Mouse (Mus musculus) layer of hippocampus, adult 8-10 months (tissue): ENCODE data around the gene Shld1. TPM values are rescaled to one million over a fixed set of nuclear protein-coding genes. Genes with fewer than 3 reads are reported as not detected.

ENCODE experiments used
- DNase-seq, 2 experiments: peaks; one replicate each; pipeline ENCODE4 v3.0.0; 2022; ENCODE audit warnings: low spot score in 2 of 2
- total RNA-seq, 4 experiments: library from RNA; stranded (reverse); gene quantifications; 2 replicates each; pipeline ENCODE4 v1.2.4; 2022

Shld1 gene
- total RNA-seq, 4 experiments from 2014 or later, result 8.6 to 13.6 (median 12.4) TPM

DNA sequence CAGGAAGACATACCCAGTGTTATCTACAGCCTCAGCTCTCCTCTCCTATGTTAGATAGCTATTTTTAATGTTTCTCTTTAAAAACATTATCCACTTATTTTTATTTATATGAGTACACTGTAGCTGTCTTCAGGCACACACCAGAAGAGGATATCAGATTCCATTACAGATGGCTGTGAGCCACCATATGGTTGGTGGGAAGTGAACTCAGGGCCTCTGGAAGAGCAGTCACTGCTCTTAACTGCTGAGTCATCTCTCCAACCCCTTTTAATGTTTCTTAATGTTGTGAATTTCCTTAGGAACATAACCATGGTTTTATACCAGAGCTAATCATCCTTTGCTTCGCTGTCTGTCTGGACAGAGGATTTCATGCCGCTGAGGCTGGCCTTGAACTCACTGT lies 35.1 kb downstream of the Shld1 start:
- DNase-seq, result no peak

DNA sequence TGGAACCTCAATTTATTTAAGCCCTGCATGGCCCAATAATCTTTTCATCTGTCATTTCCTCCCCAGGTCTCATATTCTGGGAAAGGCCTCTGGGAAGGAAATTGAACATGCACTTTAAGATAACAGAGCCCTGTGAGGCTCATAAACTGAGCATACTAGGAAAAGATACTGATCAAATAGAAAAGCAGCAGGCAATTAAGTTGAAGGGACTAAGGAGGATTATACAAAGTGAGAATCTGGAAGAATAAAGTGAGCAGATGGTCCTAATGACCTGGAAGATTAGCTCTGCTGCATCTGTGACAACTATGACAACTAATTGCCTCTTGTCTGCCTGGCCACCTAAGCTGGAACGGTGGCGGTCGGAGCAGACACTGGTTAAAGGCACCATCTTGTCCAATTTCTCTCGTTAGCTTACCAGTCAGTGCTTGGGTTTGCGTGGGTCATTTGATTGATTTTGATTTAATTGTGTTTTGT lies 37.3 kb downstream of the Shld1 start:
- no peak for DNase-seq

DNA sequence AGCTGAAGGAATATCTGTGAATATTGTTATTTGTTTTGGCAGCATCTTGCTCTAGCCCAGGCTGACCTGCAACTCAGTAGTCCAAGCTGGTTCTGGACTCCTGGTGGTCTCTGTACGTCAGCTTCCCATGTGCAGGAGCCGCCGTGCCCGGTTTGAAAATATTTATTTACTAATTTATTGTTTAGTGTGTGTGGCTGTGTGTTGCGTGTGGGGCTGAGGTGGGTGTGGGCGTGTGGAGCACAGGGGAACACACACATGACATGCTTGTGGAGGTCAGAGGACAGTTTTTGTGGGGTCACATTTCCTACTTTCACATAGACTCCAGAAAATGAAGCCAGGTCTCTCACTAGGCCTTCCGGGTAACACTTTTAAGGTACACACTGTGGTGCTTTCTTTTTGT lies 37.8 kb downstream of the Shld1 start:
- DNase-seq, result no peak

DNA sequence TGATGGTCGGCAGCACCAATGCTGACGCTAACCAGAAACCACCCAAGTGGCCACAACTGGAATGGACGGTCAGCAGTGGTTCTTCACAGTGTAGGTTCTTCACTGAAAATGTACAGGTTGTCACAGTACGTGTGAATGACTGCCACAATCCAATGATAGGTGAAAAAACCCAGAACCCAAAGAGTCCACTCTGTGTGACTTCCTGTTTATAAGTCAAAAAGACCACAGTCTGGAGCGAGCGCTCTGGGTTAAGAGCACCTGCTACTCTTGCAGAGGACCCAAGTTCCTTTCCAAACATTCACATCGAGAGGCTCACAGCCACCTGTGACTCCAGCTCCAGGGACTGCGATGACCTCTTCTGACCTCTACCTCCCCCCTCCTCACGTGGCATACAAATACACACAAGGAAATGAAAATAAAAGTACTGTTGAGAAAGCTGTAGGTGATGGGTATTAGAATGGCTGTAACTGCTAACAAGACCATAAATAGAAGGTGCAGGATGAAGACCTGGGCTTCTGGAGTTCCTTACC lies 38.7 kb downstream of the Shld1 start:
- DNase-seq, result no peak

DNA sequence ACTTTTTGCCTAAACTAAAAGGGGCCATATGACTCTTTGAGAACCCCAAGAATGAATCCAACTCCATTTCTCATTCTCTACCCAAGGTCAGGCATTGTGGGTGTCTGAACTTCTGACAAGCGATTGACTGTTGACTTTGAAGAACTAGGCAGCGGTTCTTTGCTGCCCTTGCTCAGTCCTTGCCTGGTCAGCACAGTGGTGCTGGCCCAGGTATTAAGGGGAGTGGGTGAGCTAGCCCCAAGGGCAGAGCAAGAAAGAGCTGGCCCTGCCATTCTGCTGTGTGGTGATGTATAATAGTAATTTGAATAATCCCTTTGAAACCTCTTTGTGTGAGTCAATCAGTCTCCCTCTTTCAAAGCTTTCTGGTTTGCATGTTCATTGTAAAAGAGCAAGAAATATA lies 39.4 kb downstream of the Shld1 start:
- DNase-seq, result no peak

DNA sequence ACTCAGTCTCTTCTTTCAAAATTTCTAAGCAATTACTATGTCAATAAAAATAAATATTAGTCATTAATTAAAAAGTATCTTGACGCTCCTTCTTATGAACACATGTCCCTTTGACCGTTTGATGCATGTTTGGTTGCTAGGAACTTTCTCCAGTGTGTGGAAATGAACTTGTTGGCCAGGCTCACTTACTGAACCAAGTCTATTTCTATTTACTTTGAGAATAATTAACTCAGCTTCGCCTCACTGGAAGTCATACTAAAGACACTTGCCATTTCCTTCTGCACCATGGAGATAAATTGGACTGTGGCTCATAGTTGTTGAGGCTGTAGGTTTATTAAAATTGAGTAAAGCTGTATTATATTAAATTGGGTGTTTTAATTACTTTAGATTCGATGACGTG lies 46.2 kb downstream of the Shld1 start:
- no peak for DNase-seq

DNA sequence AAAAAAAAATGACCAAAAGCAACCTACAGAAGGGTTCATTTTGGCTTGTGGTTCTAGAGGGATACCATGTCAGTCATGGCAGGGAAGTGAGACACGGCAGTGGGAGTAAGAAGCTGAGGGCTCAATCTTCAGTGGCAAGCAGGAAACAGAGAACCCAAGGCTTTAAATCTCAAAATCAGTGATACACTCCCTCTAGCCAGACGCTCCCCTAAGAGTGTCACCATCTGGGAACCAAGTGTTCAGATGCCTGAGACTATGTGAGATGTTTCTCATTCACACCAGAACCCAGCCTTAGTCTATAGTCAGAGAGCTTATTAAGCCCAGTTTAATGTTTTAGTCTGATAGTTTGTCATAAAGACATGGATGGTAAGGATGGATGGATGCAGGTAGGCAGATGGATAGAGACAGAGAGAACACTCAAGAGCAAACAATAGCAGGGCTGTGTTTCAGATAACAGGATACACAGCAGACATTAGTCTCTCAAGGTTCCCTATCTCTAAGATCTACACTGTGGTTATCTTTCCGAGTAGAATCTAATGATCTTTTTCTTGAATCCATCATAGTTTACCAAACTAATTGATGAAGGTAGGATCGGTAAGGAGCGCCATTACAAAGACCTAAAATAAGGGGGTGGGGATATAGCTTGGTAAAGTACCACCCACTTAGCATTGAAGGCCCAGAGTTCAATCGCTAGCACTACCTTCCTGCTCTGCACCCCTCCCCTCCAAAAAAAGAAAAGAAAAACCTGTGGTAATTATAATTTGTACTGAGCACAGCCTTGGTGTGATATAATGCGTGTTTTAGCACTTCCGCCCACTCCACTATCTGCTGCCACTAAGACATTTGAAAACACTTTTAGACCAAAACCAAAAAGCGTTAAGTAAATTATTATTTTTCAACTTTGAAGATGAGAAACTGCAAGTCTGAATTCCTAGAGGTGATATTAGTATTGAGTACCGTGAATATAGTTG lies 47.2 kb downstream of the Shld1 start:
- DNase-seq, result no peak

DNA sequence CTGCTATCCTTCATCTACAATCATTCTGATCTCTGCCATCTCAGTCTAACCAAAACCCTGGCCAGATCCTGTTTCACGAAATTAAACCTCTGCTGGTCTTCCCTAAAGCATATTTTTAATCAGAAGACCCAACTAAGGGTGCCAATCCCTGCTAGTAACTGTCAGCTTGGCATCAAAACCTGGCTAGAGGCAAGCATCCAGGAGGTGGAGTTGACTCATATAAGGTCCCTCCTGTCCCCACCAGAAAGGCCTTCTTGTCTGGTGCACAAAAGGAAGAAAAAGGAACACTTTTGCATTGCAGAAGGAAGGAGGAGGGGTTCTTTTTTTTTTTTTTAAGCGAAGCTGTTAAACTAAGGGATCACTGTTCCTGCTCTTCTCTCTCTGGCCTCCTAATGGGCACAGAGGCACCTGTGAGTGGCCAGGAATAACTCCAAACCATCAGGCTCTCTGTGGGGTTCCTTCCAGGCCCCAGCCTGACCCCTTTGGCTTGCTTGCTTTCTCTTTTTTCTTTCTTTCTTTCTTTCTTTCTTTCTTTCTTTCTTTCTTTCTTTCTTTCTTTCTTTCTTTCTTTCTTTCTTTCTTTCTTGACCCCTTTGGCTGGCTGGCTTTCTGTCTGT lies 52.2 kb downstream of the Shld1 start:
- DNase-seq, result no peak

DNA sequence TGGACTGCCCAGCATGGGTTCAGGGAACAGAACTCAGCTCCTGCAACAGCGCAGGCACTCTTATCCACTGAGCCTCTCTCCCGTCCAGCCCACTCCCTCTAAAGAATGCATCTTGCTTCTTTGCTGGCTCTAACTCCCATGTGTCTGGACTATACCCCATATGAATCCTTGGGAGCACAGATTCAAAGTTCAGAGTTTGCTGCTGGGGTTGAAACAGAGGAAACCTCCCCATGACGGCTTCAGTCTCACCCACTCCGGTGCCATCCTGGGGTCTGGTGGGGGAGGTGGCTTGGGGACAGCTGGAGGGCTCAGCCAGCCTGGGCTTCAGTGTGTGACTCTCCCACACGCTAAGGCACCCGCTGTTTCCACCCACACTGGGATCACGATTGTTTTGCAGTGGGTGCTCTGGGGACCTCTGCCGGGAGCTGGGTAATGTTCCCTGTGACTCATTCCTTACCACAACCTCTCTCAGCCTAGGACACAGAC lies 55.2 kb downstream of the Shld1 start:
- DNase-seq, result peak; percentile 63 to 83

DNA sequence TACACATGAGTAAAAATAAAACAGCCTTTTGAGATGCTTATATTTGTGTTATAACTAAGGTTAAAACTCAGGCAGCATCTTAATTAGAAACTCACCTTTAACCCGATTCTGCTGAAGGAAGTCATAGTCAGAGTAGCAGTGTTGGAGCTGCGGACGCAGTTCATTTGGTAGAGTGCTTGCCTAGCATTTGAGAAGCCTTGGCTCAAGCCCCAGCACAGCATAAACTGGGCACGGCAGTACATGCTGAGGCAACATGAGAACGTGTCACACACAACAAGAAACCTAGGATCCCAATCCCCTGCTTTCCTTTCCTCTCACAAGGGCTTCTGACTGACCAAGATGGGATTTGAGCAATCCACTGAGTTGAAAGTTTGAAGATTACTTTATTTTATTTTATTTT lies 58.1 kb downstream of the Shld1 start:
- no peak for DNase-seq

DNA sequence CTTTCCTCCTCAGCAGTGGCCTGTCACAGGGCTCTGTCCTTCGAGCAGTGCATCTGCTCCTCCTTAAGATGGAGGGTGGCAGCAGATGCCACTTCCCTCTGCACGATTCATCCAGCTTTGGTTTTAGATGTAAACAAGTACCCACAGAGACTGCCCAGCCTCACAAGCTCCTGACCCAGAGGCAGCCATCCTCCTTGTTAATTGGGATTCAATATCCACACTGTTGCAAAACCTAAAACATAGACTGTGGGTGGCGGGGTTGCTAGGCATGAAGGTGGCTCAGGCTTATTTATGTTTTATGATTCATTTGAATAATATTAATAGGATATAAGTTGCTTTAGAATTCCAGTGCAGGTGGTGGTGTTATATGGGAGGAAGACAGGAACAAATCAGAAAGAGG lies 59.4 kb downstream of the Shld1 start:
- DNase-seq, result no peak

DNA sequence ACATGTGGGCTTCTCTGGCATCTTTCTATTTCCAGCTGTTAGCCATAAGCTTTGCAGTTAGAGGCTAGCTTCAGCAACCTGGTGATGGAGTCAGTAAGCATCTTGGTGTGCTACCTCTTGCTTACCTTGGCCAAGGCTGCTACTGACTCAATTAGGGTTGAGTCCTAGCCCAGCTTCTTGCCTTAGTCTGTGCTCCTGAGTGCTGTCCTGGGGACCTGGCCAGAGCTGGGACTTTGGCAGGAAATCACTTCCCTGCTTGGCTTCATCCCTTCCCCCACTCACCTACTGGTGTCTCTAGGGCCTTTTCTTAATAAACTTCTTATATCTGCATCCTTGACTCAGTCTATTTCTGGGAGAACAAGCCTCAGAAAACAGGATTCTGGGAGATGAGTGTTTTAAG lies 64.0 kb downstream of the Shld1 start:
- DNase-seq, result no peak

DNA sequence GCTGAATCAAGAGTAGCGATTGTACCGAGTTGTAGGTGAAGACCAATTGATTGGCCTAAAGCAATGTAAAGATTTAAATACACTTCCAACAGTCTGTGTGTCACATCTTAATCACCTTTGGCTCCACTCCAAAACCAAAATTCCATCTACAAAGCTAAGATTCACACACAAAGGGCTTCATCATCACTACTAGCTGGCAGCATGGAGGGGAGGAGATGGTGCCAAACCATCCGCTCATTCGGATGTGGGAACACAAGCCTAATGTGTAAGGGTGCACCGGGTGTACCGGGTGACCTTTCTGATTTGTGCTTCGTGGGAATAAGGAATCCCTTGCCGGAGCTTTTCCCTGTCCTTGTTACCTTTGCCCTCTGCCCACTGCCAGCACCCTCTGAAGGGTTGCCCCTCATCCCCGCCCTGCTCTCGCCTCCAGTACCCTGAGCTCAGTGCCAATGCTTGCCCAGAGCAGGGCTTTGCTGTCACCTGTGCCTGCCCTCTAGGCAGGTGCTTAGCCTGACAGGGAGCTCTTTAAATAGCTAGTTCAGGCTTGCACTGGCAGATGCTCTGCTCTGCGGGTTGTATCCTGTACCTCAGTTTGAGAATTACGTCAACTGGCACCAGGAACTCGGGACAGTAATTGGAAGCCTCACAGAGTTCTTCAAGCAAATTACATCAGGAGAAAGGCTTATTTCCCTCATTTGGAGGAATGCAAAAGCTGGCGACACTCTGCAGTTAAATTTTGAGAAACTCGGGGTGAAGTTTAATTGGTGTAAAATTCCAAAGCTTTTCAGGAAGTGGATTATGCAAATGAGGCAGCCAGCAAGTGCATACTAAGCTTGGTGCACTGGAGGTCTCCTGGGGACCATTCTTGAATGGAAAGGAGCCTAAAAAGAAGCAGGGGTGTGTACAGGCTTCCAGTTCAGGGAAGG lies 64.7 kb downstream of the Shld1 start:
- DNase-seq, result peak; percentile 42 to 54

DNA sequence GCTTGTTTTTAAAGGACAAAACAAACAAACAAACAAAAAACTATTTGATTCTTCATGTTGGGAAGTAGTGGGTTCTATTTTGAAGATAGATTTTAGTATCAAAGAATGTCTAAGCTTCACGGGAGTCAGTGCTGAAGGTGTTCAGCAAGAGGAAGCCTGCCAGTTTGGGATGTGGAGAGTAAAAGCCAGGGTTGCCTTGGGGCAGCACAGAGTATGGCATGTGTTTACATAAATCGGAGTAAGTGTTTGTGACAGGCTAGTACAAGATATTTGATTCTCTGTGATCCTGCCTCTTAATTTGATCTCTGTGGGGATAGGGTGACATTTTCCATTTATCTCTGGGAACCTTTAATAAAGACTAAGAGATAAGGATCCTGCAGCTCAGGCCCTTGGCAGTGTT lies 65.7 kb downstream of the Shld1 start:
- no peak for DNase-seq

DNA sequence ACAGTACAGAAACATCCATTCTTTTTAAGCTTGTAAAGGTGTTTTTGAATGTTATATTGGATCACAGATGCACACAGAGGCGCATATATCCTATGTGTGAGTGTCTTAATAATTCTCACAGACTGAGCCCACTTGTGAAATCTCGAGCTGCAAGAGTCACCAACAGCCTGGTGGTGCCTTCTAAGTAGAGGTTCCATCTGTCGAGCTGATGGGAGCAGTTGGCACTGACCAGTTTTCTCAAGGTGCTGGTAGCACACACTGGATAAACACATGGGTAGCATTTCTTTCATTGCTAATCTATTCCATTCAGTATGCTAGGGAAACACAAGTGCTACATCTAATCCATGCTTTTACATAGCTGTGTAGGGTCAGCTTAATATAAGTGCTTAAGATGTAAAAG lies 66.4 kb downstream of the Shld1 start:
- DNase-seq, result no peak

DNA sequence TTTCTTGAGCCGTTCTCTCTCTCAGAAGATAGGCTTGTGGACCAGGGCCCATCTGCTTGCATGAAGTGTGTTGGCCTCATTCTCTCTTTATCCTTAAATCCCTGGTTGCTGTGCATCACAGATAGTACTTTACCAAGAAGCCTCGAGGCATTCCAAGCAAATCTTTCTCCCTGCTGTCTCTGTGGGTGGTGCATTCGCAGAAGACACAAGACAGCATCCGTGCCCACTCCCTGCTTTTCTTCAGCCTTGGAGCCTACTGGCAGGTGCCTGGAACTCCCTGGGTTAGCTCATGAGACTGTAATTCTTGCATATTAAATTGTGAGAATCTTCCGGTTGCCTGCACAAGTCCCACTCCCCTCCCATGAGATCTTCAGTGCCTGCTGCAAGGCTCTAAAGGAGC lies 71.2 kb downstream of the Shld1 start:
- peak; percentile 63 for DNase-seq

DNA sequence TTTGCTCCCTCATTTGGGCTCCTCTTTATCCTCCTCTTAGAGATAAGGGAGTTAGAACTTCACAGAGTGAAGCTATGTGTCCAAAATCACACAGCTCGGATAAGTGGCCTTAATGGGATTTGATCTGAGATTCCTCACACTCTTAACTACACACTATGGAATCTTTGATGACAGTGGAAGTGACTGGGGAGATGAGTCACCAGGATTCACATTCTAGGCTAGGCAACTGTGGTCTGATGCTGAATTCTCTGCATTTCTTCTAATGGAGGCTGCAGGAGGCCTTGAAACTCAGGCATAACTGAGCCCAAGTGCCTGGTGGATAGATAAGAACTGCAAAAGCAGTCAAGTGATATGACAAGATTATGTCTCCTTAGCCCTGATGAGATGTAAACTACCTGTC lies 84.1 kb downstream of the Shld1 start:
- no peak for DNase-seq

DNA sequence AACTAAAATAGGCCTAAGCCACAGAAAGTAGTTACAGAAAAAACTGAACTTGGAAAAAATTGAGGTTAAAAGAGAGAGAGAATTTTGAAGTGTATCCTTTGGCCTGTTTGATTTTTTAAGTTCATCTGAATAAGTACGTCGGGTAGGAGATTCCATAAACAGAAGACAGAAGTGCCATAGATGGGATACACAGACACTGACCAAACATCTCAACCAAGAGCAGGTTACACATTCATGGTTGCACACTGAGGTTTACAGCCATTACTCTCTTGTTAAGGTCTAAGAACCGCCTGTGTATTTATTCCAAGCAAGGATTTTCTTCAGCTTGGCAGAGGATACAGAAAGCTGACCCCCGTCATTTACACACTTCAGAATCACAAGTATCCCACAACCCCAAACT lies 94.2 kb downstream of the Shld1 start, which contains the start of gene Chgb:
Gene Chgb (plus strand): TSS at position 301 of the 400 bp plus-strand sequence.
- no peak for DNase-seq

DNA sequence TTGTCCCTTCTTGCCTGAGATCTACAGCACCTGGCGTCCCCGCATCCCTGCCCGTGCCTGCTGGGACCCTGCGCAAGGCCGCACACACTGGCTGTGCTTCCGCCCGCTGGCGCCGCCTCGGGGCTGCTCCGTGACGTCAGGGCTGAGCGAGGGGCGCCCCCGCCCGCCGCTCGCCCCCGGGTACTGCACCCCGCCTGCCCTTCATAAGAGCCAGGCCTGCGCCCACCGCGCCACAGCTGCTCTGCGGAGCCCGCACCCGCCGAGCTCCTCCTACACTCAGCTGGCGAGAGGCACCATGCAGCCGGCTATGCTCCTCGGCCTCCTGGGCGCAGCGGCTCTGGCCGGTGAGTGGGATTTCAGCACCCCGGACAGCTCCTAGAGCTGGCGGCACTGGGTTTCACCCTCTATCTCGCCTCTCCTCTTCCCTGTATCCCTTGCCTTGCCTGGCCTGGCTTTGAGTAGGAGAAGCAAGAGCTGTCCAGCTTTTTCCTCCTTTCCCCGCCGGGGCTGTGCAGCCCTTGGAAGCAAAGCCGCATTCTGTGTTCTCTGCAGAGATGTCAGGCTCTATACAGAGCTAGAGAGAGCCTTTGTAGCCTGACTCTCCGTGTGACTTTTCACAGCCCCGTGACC lies 94.8 kb downstream of the Shld1 start:
- peak; percentile 74 to 84 for DNase-seq

DNA sequence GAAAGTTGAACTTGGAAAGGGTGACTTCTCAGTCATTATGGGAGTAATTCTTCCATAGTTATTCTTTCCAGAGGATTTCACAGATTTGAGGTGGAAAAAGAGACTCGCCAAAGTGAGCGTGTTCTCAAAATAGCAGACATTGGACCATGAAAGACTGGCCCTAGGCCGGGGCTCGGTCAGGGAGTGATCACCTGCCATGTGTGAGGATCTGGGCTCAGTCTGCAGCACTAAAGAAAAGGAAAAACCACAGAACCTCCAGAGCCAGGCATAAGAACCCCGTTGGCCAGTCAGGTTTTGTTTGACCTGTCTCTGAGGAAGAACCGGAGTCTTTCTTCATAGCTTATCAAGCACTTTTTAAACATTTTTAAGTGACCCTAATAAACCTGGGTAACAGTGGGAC lies 97.3 kb downstream of the Shld1 start:
- no peak for DNase-seq
